Mouse (Mus musculus) forebrain, embryonic 16.5 days (tissue): ENCODE data around the gene Lyl1. TPM values are rescaled to one million over a fixed set of nuclear protein-coding genes. Genes with fewer than 3 reads are reported as not detected.

ENCODE experiments used
- ATAC-seq: fragments of 200-750 bp; cut with Nextera tagmentation; 2 replicates; pipeline ENCODE4 v1.8.0; 2017; ENCODE audit warnings: mild to moderate bottlenecking, moderate library complexity
- H3K27ac ChIP-seq: fragments of 300-500 bp; sonication (generic); 2 replicates; pipeline ENCODE4 v1.5.1; 2014; ENCODE audit warnings: low read length, control low read depth
- H3K27me3 ChIP-seq: fragments of 300-500 bp; sonication (generic); replicated peaks from 2 replicates; pipeline ENCODE4 v1.6.1; 2014; ENCODE audit warnings: low read length; ENCODE audit not compliant: control insufficient read depth, insufficient read depth
- H3K36me3 ChIP-seq: fragments of 300-500 bp; sonication (generic); 2 replicates; pipeline ENCODE4 v1.6.1; 2014; ENCODE audit not compliant: control insufficient read depth, insufficient read depth
- H3K4me1 ChIP-seq: fragments of 300-500 bp; sonication (generic); replicated peaks from 2 replicates; pipeline ENCODE4 v1.6.1; 2014; ENCODE audit warnings: low read length; ENCODE audit not compliant: control insufficient read depth, insufficient read depth
- H3K4me2 ChIP-seq: fragments of 300-500 bp; sonication (generic); 2 replicates; pipeline ENCODE4 v1.6.1; 2014; ENCODE audit warnings: mild to moderate bottlenecking, low read length, control low read depth
- H3K4me3 ChIP-seq: fragments of 300-500 bp; sonication (generic); replicated peaks from 2 replicates; pipeline ENCODE4 v1.5.1; 2014; ENCODE audit warnings: mild to moderate bottlenecking, low read length, control low read depth
- H3K9ac ChIP-seq: fragments of 300-500 bp; sonication (generic); replicated peaks from 2 replicates; pipeline ENCODE4 v1.6.1; 2014; ENCODE audit warnings: low read depth, low read length, control low read depth
- H3K9me3 ChIP-seq: fragments of 300-500 bp; sonication (generic); 2 replicates; pipeline ENCODE4 v1.6.1; 2016; ENCODE audit warnings: low read length; ENCODE audit not compliant: control insufficient read depth
- WGBS: fragments of 180-500 bp; shearing (Covaris S2); extraction: QIAGEN DNeasy Blood & Tissue Kit; methylation state at CpG from one replicate; pipeline ENCODE4 v1.1.7; 2014; 5-methylcytosine and 5-hydroxymethylcytosine counted together
- polyA plus RNA-seq: library from polyadenylated mRNA; unstranded; fragments of >200 nt; fragmentation: Nextera tagmentation; extraction: Ambion mirVana; gene quantifications from 2 replicates; pipeline ENCODE4 v1.2.1, GENCODE M21; 2015

Lyl1 gene
- polyA plus RNA-seq, 1 experiment from 2014 or later: 2.6 TPM

DNA sequence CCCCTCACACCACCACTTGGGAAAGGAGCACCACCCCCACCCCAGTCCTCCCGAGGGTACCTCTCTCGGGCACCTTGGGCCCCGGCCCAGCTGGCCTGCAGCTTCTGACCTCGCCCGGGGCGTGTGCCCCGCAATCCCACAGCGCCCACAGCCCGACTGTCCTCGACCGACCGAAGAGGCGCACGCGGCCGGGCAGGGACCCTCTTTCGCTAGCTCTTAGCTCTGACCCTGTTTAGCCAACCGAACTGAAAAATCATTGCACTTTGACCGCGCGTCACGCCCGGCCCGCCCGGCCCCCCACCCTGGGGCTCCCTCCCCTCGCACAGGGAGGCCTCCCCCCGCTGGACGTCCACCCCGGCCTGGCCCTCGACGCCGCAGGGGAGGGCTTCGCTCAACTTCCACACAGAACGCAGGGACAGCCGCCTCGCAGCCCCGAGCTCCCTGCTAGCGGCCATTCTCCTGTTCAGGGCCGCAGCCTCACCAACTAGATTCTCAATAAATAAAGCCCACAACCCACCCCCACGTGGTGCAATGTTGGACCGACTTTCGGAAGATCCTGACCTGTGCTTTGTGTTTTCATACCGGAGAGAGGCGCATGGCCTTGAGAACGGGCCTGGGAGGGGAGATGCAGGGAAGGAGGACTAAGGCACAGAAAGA, 5.5 kb downstream of the Lyl1 start:
- H3K9ac ChIP-seq: peak overlapping the region; percentile 72
- H3K4me2 ChIP-seq: peak overlapping the region; percentile 51
- H3K27ac ChIP-seq: peak overlapping the region; percentile 87
- no peak for ATAC-seq
- peaks cover 26% of the 10 kb centered on the region for H3K27me3 ChIP-seq
- peak overlapping the region; percentile 32 for H3K4me3 ChIP-seq
- H3K36me3 ChIP-seq: no peaks in the 10 kb centered on the region
- H3K4me1 ChIP-seq: peaks cover 70% of the 10 kb centered on the region
- 6% methylated on average over 42 of the region's 45 CpGs for WGBS
- no peaks in the 10 kb centered on the region for H3K9me3 ChIP-seq

- Histone ChIP-seq H3K27ac (peak overlapping the region; percentile 87), H3K27me3 (peaks cover 20% of the 10 kb centered on the region), H3K4me1 (peaks cover 76% of the 10 kb centered on the region), H3K4me3 (peak overlapping the region; percentile 32), H3K4me2 (peak overlapping the region; percentile 51), H3K9me3 (no peaks in the 10 kb centered on the region), H3K36me3 (no peaks in the 10 kb centered on the region), H3K9ac (peak overlapping the region; percentile 72)
- no peak for ATAC-seq
- WGBS: 17% methylated on average over 22 of the region's 22 CpGs
These were observed 6.1 kb downstream of the Lyl1 start for GRCm38 (mm10) chr8:84707267-84707883.

- peak overlapping the region; percentile 13; the same call in 1 of the 2 replicates for H3K4me3 ChIP-seq
- peak overlapping the region; percentile 72 for H3K9ac ChIP-seq
These were observed 6.8 kb downstream of the Lyl1 start for GRCm38 (mm10) chr8:84708071-84708541.

DNA sequence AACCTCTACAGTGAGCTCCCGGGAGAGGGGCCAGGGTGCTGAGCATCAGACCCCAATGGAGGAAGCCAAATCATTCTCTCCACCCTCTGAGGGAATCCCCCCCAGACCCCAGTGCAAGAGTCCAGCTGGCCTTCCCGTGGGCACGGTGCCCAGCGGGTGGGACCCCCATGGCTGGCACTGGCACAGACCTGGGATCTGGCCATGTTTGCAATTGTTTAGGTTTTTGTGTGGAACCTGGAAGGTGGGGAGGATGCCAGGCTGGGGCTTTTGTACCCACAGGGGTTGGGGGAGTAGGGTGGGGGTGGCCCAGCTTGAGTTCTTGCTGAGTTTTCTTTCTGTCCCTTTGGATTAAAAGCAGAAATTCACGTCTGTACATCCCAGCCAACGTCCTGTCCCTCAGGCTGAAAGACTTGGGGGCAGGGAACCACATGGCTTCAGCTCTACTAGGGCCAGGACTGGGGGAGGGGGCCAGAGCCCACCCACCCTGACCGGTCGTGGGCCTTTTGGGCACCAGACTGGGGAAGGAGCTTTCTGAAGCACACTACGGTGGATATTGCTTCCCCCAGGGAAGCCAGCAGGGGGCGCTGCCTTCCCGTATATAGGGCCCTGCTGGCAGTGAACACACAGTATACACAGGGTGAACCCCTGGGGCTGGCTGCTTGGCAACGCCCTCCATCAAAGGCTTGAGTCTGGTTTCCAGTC, 7.7 kb downstream of the Lyl1 start:
- 4% methylated on average over 12 of the region's 12 CpGs for WGBS
- peaks cover 80% of the 10 kb centered on the region for H3K4me1 ChIP-seq

More at GRCm38 (mm10) chr8:84708071-84708541, 6.8 kb downstream of the Lyl1 start:
- H3K27ac ChIP-seq: peak overlapping the region; percentile 87
- ATAC-seq: no peak
- H3K36me3 ChIP-seq: no peaks in the 10 kb centered on the region
- H3K27me3 ChIP-seq: peaks cover 13% of the 10 kb centered on the region
- peak overlapping the region; percentile 51 for H3K4me2 ChIP-seq
- no peaks in the 10 kb centered on the region for H3K9me3 ChIP-seq
- WGBS: 5% methylated on average over 15 of the region's 15 CpGs
- H3K4me1 ChIP-seq: peaks cover 78% of the 10 kb centered on the region

DNA sequence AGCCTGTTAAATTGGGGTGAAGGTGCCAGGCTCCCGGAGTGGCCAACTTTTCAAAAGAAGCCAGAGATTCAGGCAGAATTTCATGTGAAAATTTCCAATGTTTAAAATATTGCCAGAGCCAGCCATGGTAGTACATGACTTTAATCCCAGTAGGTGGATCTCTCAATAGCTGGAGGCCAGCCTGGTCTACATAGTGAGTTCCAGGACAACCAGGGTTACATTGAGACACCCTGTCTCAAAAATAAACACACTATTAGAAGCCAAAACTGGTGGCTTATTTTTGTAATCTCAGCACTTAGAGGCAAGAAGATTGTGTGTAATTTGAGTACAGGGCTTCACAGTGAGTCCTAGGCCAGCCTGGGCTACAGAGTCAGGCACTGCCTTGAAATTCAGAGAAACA, 8.7 kb downstream of the Lyl1 start:
- Histone ChIP-seq H3K36me3 (peaks cover 3% of the 10 kb centered on the region; the same call in 1 of the 2 replicates), H3K27me3 (peaks cover 5% of the 10 kb centered on the region; the same call in 1 of the 2 replicates), H3K9ac (peak overlapping the region; percentile 42; the same call in 1 of the 2 replicates), H3K4me2 (no peak overlapping the region), H3K4me3 (no peak overlapping the region), H3K27ac (peak overlapping the region; percentile 87), H3K4me1 (peaks cover 82% of the 10 kb centered on the region), H3K9me3 (no peaks in the 10 kb centered on the region)
- 81% methylated on average over 1 of the region's 1 CpGs for WGBS
- no peak for ATAC-seq

More for the DNA sequence above, 7.7 kb downstream of the Lyl1 start:
- ATAC-seq: peak; percentile 77
- Histone ChIP-seq H3K4me2 (no peak overlapping the region; the same call in 1 of the 2 replicates), H3K27me3 (peaks cover 7% of the 10 kb centered on the region), H3K36me3 (peaks cover 3% of the 10 kb centered on the region; the same call in 1 of the 2 replicates), H3K4me3 (no peak overlapping the region), H3K9me3 (no peaks in the 10 kb centered on the region), H3K9ac (peak overlapping the region; percentile 72; the same call in 1 of the 2 replicates), H3K27ac (peak overlapping the region; percentile 87)

DNA sequence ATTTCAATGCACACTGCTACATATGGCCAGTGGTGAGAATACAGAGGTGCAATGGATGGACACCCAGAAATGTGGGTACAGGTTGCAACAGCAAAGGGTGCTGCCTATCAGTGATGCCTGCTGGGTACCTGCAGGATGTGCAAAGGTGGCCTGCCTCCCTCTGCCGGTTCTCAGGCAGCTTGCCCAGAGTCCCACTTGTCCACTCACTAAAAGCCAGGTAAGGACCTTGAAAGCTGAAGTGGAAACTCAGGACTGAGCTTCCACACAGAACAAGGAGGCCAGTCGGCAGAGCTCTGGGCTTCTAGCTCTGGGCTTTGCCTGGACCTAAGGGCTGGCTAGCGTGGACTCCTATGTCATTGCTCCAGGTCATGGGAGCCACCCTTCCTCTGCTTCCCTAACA, 10.1 kb downstream of the Lyl1 start:
- H3K9me3 ChIP-seq: no peaks in the 10 kb centered on the region
- H3K4me3 ChIP-seq: no peak overlapping the region
- H3K9ac ChIP-seq: peak overlapping the region; percentile 42
- H3K4me1 ChIP-seq: peaks cover 83% of the 10 kb centered on the region
- 30% methylated on average over 3 of the region's 3 CpGs for WGBS
- H3K27me3 ChIP-seq: peaks cover 3% of the 10 kb centered on the region; the same call in 1 of the 2 replicates
- H3K27ac ChIP-seq: peak overlapping the region; percentile 78
- no peak for ATAC-seq
- H3K36me3 ChIP-seq: peaks cover 3% of the 10 kb centered on the region; the same call in 1 of the 2 replicates
- no peak overlapping the region for H3K4me2 ChIP-seq

- peak; percentile 81 for ATAC-seq
- Histone ChIP-seq H3K27me3 (peaks cover 3% of the 10 kb centered on the region; the same call in 1 of the 2 replicates), H3K4me1 (peaks cover 84% of the 10 kb centered on the region), H3K27ac (peak overlapping the region; percentile 78), H3K4me3 (no peak overlapping the region), H3K36me3 (peaks cover 3% of the 10 kb centered on the region; the same call in 1 of the 2 replicates), H3K9me3 (no peaks in the 10 kb centered on the region), H3K9ac (peak overlapping the region; percentile 42), H3K4me2 (no peak overlapping the region)
- WGBS: 7% methylated on average over 10 of the region's 11 CpGs
These were observed 10.9 kb downstream of the Lyl1 start for GRCm38 (mm10) chr8:84711933-84712758.

DNA sequence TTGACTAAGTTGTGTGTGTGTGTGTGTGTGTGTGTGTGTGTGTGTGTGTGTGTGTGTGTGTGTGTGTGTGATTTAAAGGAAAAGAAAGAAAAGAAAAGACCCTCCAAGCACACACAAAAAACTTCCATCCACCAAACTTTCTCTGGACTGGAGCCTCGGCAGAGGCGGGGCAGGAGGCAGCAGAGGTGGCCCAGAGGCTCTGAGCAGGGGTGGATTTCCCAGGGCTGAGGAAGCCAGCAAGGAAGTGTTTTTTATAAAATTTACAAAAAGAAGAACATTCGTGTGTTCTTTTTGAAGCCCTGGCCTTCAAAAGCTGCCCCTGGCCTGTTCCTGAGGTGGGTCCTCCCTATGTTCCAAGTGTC, 11.5 kb downstream of the Lyl1 start:
- no peak overlapping the region for H3K9ac ChIP-seq
- 4% methylated on average over 3 of the region's 3 CpGs for WGBS
- no peak overlapping the region for H3K4me2 ChIP-seq
- peaks cover 3% of the 10 kb centered on the region for H3K36me3 ChIP-seq
- H3K4me1 ChIP-seq: peaks cover 81% of the 10 kb centered on the region
- no peak overlapping the region for H3K4me3 ChIP-seq
- no peaks in the 10 kb centered on the region for H3K9me3 ChIP-seq
- peak overlapping the region; percentile 78 for H3K27ac ChIP-seq
- no peak for ATAC-seq
- H3K27me3 ChIP-seq: peaks cover 3% of the 10 kb centered on the region; the same call in 1 of the 2 replicates
